Mouse (Mus musculus) neutrophil, adult 5-6 weeks (primary cell): Measurements from ENCODE around the gene Gm49405. TPM values are rescaled to one million over a fixed set of nuclear protein-coding genes. Genes with fewer than 3 reads are reported as not detected.
"Not testable (repeated sequence)": the region's sequence is repeated elsewhere in the genome, so short reads cannot be mapped to it uniquely, and the experiment has no call there.

ENCODE experiments used
- ATAC-seq: fragments of 151-379, 151-347 bp; 2 replicates; pipeline ENCODE4 v1.8.0; 2017; ENCODE audit warnings: mild to moderate bottlenecking, moderate TSS enrichment; ENCODE audit not compliant: insufficient number of reproducible peaks, poor library complexity, low FRiP score, severe bottlenecking; ENCODE audit errors: extremely low read depth
- total RNA-seq: library from RNA; stranded (forward); fragments of 200-1000 nt; gene quantifications from 2 replicates; pipeline ENCODE4 v1.2.3, GENCODE M21; 2017

Gene Gm49405
- total RNA-seq, 1 experiment from 2014 or later: 6.2 TPM

DNA sequence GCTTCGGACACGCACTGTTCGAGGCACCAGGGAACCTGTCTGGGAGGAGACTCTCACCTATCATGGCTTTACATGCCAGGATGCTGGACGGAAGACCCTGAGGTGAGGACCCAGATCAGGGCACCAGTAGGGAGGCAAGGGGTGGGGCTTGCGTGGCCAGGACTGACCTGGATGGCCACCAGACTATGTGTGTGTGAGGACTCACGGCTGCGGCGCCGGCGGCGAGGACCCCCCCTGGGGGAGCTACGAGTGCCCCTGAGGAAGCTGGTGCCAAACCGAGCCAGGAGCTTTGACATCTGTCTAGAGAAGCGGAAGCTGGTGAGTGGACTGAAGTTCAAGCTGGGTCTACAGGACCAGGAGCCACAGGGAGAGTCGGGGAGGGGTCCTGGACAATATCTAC is 3.9 kb downstream of the Gm49405 start:
- no peak for ATAC-seq

DNA sequence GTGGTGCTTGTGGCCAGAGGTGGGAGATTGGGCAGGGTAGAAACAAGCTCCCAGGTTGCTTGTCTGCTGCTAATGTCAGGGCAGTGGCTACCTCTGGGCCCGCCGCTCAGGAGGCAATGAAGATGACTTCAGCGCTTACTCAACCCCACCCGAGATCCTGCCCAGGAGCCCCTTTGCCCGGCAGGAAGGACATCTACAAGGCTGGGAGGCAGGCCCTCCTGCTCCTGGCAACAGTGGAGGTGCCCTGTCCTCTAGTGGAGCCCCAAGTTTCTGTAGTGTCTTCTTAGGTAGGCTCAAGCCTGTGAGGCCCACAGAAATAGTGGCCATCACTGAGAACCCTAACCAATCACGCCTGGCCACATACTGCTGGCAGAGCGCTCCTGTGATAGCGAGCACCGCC is 4.7 kb downstream of the Gm49405 start:
- ATAC-seq: no peak

DNA sequence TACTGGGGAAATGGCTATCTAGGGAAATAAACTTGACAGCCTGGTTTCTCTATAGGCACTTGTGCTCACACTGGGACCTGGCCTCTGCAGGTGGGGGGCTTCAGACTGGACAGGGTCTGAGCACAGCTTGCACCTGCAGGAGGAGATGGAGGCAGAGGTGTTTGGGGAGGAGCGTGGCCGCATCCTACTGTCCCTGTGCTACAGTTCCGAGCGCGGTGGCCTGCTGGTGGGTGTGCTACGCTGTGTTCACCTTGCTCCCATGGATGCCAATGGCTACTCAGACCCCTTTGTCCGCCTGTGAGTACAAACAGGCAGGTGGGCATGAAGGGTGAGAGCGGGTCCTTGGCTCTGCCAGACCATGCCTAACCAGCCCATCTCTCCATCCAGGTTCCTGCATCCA is 5.5 kb downstream of the Gm49405 start:
- ATAC-seq: no peak

DNA sequence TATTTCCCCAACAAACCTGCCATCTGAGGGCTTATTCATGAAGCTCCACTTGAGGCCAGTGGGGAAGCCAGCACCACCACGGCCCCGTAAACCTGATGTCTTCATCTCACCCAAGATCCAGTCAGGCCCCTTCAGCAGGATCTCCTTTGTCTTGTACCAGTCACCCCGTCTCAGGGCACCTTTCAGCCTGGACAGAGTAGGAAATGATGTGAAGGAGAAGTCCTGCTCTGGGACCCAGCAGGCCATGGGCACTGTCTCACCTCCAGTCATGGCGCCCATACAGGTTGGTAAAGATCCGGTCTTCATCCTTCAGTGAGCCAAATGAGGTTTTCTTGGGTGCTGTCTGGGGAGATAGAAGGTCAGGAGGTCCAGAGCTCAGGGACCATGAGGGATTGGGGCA is 10.7 kb downstream of the Gm49405 start:
- ATAC-seq: no peak

DNA sequence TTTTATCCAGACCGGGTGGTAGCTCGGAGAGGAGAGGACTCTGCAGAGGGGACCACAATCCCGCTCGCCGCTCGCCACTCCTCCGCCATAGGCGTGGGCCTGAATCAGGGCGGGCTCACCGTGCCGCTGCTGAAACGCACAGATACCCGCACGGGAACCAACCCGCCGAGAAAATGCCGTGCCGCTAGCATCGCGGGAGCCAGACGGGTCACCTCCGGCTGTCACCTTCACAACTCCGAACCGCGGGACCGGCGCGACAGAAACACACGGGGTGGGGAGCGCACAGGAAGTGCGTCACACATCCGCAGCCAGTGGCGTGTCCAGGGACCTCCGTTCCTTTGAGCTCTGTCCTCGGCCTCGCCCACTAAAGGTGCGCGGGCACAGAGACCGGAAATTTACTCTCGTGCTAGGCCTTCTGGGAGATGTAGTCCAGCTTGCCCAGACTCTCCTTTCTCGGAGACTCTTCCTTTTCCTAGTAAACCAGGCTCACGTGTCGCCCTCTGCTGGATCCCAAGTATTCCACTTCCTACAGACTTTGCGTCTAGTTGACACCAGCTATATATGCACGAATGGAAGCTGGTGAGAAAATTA is 12.1 kb downstream of the Gm49405 start, which contains the start of gene Ndufv1:
Ndufv1 (minus strand) TSS at position 375 of the 591 bp plus-strand sequence.
- ATAC-seq: peak; percentile 98

DNA sequence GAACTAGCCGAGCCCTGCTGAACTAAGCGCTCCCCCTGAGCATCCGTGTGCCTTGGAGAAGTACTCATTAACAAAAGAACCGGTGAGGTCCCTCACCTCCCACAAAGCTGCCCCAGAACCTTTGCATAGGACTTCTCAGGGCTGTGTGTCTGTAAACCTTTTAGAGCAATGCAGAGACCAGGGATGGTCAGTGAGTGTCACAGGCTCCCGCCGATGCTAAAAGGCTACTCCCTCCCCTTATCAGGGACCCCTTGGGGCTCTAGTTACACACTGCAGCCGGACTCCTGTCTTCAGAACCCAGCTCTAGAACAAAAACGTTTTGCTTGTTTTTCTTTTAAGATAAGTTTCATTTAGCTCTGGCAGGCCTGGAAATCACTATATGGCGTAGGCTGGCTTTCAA is 12.6 kb downstream of the Gm49405 start:
- no peak for ATAC-seq

DNA sequence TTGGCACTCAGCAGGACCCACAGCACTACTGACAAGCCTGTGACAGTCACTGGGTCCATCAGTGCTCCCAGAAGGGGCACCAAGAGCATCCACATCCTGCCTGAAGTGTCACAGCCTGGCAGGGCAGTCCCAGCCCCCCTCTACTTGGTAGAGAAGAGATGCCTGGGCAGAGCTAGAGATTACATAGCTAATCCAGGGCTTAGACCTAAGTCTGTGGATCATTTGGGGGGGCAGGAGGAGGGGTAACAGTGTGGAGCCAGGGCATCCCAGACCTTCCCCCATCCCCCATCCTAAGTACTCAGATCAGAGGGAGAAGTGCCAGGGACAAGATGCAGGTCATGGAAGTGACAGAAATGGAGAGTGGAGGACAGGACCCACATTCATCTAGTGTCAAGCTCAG is 14.4 kb downstream of the Gm49405 start:
- no peak for ATAC-seq

DNA sequence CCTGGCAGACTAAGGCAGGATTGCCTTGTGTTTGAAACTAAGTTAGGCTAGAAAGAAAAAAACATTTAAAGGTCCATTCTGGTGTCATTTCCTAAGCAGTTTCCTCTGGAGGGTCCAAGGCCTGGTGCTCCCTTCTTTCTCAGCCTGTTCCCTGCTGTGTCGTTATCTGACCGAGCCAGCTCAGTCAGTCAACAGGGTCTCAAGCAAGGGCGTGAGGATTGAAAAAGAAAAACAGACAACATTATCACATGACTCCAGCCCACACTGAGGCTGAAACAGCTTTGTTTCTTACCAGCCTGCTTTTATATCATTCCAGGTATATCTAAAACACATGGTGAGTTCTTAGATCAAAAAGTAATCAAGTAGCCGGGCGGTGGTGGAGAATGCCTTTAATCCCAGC is 15.2 kb downstream of the Gm49405 start:
- ATAC-seq: no peak

DNA sequence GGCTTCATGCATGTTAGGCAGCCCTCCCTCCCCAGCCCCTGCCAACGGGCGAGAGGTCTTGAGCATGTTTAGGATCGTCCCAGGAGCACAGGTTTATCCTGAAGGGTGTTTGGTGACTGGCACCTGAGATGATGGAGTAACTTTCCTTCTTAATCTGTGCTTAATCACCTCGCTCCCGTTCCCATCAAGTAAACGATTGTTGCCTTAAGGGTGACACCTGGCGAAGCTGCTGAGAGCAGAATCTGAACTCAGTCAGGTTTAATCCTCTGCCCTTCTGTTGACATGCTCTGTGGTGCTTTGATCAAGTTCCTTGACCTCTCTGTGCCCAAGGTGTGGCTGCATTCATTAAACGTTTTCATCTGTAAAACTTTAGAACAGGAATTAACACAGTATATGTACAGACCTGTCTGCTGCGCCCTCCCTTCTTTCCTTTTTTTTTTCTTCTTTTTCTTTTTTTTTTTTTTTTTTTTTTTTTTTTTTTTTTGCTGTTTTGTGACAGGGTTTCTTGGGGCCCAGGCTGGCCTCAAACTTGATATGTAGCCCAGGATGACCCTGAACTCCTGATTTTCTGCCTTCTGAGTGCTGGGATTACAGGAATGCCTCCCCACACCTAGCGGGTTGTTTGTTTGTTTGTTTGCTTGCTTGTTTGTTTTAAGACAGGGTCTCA is 17.6 kb downstream of the Gm49405 start:
- ATAC-seq: no peak

DNA sequence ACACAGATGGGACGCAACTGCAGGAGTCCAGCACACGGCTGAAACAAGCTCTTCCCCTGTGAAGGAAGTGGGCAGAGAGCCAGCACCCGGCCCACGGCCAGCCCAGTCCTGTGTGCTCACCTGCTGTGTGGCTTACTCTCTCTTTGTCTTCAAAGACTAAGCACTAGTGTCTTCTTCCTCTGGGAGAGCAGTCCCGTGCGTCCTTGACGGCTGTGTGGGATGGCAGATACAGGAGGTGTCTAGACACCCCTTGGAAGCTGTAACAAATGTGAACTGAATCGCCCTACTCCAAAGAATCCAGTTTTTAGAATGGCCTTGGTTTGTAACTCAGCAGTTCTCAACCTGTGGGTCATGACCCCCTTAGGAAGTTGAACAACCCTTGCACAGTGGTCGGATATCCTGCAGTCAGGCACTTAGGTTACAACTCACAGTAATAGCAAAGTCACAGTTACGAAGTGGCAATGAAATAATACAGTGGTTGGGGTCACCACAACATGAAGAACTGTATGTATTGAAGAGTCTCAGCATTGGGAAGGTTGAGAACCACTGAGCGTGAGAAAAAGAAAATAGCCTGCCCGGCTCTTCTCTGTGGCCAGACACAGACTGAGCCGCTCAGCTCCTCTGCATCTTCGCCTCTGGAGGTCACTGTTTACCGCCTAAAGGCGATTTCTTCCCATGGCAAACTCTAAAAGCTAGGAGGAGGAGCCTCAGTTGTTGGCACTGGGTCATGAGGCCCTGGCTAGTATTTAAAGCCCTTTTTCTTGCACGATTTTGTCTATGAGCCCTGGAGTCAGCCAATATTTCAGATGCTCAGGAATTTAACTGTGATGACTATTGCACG is 18.5 kb downstream of the Gm49405 start:
- peak; percentile 88 for ATAC-seq

DNA sequence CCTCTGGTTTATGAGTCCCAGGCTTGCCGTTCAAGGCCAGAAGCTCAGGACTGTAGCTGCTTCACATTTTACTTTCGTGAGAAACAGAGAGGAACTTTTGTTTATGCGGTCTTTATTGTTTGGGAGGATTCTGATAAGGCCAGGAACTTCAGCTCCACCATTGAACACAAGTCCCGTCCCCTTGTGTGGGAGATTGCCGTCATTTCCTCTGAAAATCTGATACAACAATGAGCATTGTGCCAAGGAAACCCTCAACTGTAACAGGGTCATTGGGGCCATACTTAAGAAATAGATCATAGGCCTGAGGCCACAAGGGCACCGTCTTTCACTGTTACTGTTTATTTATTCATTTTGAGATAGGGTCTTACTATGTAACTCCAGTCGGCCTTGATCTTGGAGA is 22.8 kb downstream of the Gm49405 start:
- ATAC-seq: no peak

DNA sequence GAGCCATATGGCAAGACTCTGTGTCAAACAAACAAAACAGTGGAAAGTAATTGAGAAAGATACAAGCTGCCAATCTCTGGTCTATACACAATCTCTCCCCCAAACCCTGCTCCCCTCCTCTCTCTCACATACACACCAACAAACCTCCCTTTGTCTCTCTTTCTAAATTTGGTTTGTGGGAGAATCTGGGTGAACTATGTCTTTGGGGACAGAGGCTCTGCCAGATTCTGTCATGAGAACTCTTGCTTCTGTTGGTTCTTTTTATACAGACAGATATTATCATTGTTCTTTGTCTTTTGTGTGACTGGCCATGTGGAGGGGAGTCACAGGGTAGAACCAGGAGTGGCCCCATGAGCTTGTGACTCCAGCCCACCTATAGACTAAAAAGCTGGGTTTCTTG is 27.1 kb downstream of the Gm49405 start:
- ATAC-seq: no peak

DNA sequence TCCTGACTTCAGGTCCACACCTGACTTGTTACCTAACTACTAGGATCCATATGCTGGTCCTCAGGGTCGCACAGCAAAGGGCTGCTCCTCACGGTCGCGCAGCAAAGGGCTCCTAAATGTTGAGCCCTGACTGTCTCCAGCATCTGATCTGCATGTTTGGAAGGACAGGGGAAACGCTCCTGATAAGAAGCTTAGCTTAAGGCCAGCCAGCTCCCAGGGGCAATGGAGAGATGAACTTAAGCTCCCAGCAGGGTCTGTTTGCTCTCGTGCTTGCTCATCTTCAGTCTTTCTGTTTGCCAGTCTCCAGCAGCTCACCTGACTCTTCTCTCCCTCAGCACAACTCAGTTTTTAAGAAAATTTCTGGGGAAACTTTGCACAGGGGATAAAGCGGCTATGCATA is 32.2 kb downstream of the Gm49405 start:
- no peak for ATAC-seq

DNA sequence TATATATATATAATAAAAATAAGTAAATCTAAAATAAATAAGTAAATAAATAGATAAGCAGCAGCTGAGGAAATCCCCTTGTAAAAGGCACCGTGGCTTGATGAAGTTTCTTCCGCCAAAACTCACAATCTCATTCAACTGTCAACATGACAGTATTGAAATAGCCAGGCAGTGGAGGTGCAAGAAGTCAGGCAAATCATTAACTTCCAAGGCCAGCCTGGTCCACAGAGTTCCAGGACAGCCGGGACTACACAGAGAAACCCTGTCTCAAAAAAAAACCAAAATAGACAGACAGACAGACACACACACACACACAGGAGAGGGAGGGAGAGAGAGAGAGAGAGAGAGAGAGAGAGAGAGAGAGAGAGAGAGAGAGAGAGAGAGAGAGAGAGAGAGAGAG is 32.9 kb downstream of the Gm49405 start:
- ATAC-seq: no peak

DNA sequence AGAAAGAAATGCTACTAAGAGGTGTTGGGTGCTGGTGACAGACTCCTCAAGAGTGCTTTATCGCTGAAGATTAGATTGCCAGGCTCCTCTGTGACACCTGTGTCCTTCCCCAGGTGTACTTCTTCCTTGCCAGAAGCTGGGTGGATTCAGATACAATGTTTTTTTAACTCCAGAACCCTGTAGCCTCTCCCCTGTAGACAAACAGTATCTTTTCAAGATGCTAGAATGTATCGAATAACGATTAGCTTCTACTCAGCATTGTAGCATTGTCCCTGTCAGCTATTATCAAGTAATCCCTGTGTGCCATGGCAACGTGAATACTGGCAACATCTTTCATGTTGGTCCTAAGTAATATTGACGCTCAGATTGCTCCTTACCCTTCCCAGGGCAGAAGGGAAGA is 33.3 kb downstream of the Gm49405 start:
- no peak for ATAC-seq

DNA sequence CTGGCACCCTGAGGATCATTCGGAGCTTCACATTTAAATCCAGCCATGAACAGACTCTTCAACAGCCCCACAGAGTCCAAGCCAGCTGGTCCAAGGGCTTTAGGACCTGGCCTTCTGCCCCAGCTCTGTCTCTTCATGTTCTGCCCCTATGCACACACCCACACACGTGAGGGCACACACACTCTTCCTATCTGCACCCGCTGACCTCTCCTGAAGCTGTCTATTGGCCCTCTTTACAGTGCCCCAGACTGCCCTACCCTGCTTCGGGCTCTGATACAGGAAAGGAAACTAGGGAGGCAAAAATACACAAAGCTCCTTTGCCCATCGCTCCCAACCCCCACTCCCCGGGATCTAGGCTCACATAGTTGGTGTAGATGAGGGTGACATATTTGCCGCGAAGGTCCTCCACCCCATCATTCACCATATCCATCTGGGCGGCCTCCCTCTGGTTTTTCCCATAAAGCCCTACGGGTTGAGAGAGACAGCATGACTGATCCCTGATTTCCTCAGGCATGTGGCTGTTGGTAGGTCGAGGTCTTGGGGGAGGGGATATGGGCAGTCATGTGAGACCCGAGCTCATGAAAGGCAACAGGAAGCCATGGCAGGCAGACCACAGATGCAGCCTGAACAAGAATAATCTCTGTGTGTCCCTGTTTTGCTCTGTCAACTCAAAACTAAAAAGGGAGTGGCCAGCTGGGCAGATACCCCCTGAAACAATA is 36.1 kb downstream of the Gm49405 start:
- no peak for ATAC-seq

DNA sequence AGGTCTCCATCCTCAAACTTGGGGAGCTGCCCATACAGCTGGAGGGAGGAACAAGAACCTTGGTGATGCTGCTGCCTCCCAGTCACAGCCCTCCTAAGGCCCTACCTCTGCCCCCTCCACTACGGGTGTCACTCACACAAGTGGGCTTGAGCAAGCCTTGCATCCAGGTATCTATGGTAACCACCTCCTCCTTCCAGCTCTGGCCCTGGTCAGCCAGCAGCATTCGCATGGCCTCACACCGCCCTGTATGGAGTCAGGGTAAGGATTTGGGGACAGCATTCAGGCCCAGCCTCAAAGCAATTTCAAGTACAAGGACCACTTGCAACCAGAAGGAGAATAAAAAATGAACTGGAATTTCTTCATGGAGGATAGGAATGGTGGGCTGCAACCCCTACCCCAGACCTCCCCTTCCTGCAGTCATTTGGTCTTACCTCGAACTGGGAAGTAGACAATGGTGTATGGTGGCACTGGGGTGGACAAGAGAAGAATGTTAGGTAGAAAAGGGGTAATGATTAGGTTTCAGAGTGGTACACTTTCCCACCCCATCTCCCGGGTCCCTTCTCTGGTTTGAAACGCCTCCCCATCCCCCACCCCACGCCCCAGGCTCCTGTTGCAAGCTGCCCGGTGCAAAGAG is 36.8 kb downstream of the Gm49405 start:
- ATAC-seq: not testable (repeated sequence)

DNA sequence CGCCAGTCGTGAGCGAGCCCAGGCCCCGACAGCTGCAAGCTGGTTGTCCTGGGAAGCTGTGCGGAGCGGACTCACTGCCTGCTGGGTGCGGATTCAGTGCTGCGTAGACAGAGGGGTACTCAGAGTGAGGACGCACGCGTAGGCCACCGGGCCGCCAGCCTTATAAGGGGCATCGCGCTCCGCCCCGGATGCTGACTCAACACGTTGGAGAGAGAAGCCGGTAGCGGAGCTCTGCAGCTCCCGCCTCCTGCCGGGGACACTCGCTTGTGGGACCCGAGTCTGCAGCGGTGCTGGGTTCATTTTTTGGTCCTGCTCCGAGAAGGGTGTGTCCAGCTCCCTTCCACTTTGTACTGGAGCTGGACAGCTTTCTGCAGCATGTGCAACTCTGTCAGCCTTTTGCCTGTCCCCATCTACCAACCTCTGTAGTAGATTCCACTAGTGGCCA is 37.4 kb downstream of the Gm49405 start, which contains the start of gene Gstp1:
Gstp1 (minus strand) TSS at position 198 of the 445 bp plus-strand sequence.
- ATAC-seq: peak; percentile 86

DNA sequence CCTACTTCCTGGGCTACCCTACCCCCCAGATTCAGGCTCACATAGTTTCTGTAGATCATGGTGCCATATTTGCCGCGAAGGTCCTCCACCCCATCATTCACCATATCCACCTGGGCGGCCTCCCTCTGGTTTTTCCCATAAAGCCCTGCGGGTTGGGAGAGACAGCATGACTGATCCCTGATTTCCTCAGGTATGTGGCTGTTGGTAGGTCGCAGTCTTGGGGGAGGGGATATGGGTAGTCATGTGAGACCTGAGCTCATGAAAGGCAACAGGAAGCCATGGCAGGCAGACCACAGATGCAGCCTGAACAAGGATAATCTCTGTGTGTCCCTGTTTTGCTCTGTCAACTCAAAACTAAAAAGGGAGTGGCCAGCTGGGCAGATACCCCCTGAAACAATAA is 40.5 kb downstream of the Gm49405 start:
- ATAC-seq: not testable (repeated sequence)
